Mouse (Mus musculus): ENCODE measurements around the gene H2-M11. TPM values are rescaled to one million over a fixed set of nuclear protein-coding genes. Genes with fewer than 3 reads are reported as not detected.

Gene H2-M11
- polyA plus RNA-seq (2012; rRNA removed) (not detected in 2 replicates), polyA plus RNA-seq (2014; fragmentation: Nextera tagmentation; extraction: Ambion mirVana) (not detected in 2 replicates)

- Histone ChIP-seq H3K27ac (no peak within 1 kb of the TSS), H3K9me3 (ENCODE audit: control insufficient read depth, low read length) (no peaks in the 10 kb centered on the region), H3K36me3 (replicated peaks; ENCODE audit: control insufficient read depth, insufficient read depth, low read depth) (no peaks in the 10 kb centered on the region), H3K27me3 (ENCODE audit: control insufficient read depth, insufficient read depth, low read length) (no peaks in the 10 kb centered on the region), H3K4me2 (ENCODE audit: low read depth) (no peak within 1 kb of the TSS), H3K9ac (replicated peaks) (no peak within 1 kb of the TSS), H3K4me1 (replicated peaks; ENCODE audit: control insufficient read depth in 2 of 2, insufficient read depth in 2 of 2, low read length in 1 of 2) (no peaks in the 10 kb centered on the region), H3K4me3 (ENCODE audit: insufficient read depth in 1 of 2, low read depth in 2 of 2, low read length in 2 of 2) (no peak within 1 kb of the TSS)
- 34% methylated on average over 3 of the region's 3 CpGs for WGBS (ENCODE audit: insufficient replicate concordance)
- TF ChIP-seq CTCF (IDR thresholded peaks at IDR 0.05; ENCODE audit: low read depth): no peak
- no peak for DNase-seq (ENCODE audit: low read depth in 3 of 3, low spot score in 3 of 3)
- no peak for ATAC-seq (ENCODE audit: insufficient read depth)
These were observed at the start of gene H2-M11 for GRCm38 (mm10) chr17:36546775-36547174. Gene H2-M11, plus strand, starts transcription at chr17:36547075.

GRCm38 (mm10) chr17:36500435-36500834 lies 46.4 kb upstream of the H2-M11 start:
- no peak overlapping the region for H3K4me3 ChIP-seq (ENCODE audit: insufficient read depth in 1 of 2, low read depth in 2 of 2, low read length in 2 of 2)
- H3K27ac ChIP-seq: no peak overlapping the region
- H3K9ac ChIP-seq (replicated peaks): no peak overlapping the region
- TF ChIP-seq EP300 (IDR thresholded peaks at IDR 0.05; ENCODE audit: low read depth) (no peak), CTCF (IDR thresholded peaks at IDR 0.05; ENCODE audit: low read depth) (no peak)
- no peaks in the 10 kb centered on the region for H3K4me1 ChIP-seq (replicated peaks; ENCODE audit: control insufficient read depth in 2 of 2, insufficient read depth in 2 of 2, low read length in 1 of 2)
- 4% methylated on average over 1 of the region's 1 CpGs for WGBS (ENCODE audit: insufficient replicate concordance)
- ATAC-seq (ENCODE audit: insufficient read depth) (no peak), DNase-seq (ENCODE audit: low read depth in 3 of 3, low spot score in 3 of 3) (no peak)
- no peaks in the 10 kb centered on the region for H3K36me3 ChIP-seq (replicated peaks; ENCODE audit: control insufficient read depth, insufficient read depth, low read depth)
- no peaks in the 10 kb centered on the region for H3K27me3 ChIP-seq (ENCODE audit: control insufficient read depth, insufficient read depth, low read length)
- H3K9me3 ChIP-seq (ENCODE audit: control insufficient read depth, low read length): no peaks in the 10 kb centered on the region
- no peak overlapping the region for H3K4me2 ChIP-seq (ENCODE audit: low read depth)

DNA sequence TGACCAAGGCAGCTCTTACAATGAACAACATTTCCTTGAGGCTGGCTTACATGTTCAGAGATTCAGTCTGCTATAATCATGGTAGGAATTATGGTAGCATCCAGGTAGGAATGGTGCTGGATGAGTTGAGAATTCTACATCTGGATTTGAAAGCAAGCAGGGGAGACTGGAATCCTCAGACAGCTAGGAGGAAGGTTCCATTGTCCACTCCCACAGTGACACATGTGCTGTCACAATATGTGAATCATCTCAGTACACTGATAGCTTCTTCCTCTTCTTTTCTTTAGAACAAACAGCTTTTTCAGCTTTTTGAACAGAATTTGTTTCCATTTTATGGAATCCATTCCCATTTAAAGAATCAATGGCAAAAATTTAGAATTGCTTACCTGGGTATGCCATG lies 43.0 kb upstream of the H2-M11 start:
- TF ChIP-seq EP300 (IDR thresholded peaks at IDR 0.05; ENCODE audit: low read depth) (no peak), CTCF (IDR thresholded peaks at IDR 0.05; ENCODE audit: low read depth) (no peak)

More for the DNA sequence above, 43.0 kb upstream of the H2-M11 start:
- Histone ChIP-seq H3K4me1 (replicated peaks; ENCODE audit: control insufficient read depth in 2 of 2, insufficient read depth in 2 of 2, low read length in 1 of 2) (no peaks in the 10 kb centered on the region), H3K4me2 (ENCODE audit: low read depth) (no peak overlapping the region), H3K27me3 (ENCODE audit: control insufficient read depth, insufficient read depth, low read length) (no peaks in the 10 kb centered on the region), H3K4me3 (ENCODE audit: insufficient read depth in 1 of 2, low read depth in 2 of 2, low read length in 2 of 2) (no peak overlapping the region), H3K9me3 (ENCODE audit: control insufficient read depth, low read length) (no peaks in the 10 kb centered on the region), H3K27ac (no peak overlapping the region), H3K36me3 (replicated peaks; ENCODE audit: control insufficient read depth, insufficient read depth, low read depth) (no peaks in the 10 kb centered on the region), H3K9ac (replicated peaks) (no peak overlapping the region)
- no peak for ATAC-seq (ENCODE audit: insufficient read depth)
- no peak for DNase-seq (ENCODE audit: low read depth in 3 of 3, low spot score in 3 of 3)

Other genes with a start within 250 kb of the H2-M11 start
- not detected in 2 replicates for gene H2-M10.1, start 220.9 kb upstream of the H2-M11 start, polyA plus RNA-seq (2012; rRNA removed)
- gene H2-M10.1, start 220.9 kb upstream of the H2-M11 start, polyA plus RNA-seq (2014; fragmentation: Nextera tagmentation; extraction: Ambion mirVana): not detected in 2 replicates
- gene H2-M10.3, start 178.7 kb upstream of the H2-M11 start, polyA plus RNA-seq (2012; rRNA removed): not detected in 2 replicates
- not detected in 2 replicates for gene H2-M10.3, start 178.7 kb upstream of the H2-M11 start, polyA plus RNA-seq (2014; fragmentation: Nextera tagmentation; extraction: Ambion mirVana)
- gene H2-M10.4, start 84.7 kb upstream of the H2-M11 start, polyA plus RNA-seq (2012; rRNA removed): not detected in 2 replicates
- gene H2-M10.4, start 84.7 kb upstream of the H2-M11 start, polyA plus RNA-seq (2014; fragmentation: Nextera tagmentation; extraction: Ambion mirVana): not detected in 2 replicates
- gene H2-M9, start 95.6 kb downstream of the H2-M11 start, polyA plus RNA-seq (2012; rRNA removed): not detected in 2 replicates
- gene H2-M9, start 95.6 kb downstream of the H2-M11 start, polyA plus RNA-seq (2014; fragmentation: Nextera tagmentation; extraction: Ambion mirVana): not detected in 2 replicates
- not detected in 2 replicates for gene H2-M1, start 125.1 kb downstream of the H2-M11 start, polyA plus RNA-seq (2012; rRNA removed)
- gene H2-M1, start 125.1 kb downstream of the H2-M11 start, polyA plus RNA-seq (2014; fragmentation: Nextera tagmentation; extraction: Ambion mirVana): not detected in 2 replicates
- gene H2-M10.5, start 225.8 kb downstream of the H2-M11 start, polyA plus RNA-seq (2012; rRNA removed): not detected in 2 replicates
- gene H2-M10.5, start 225.8 kb downstream of the H2-M11 start, polyA plus RNA-seq (2014; fragmentation: Nextera tagmentation; extraction: Ambion mirVana): not detected in 2 replicates

Measured in liver, embryonic 14.5 days (tissue).